Mouse (Mus musculus): ENCODE data around the gene Ehbp1.

Ehbp1 gene

DNA sequence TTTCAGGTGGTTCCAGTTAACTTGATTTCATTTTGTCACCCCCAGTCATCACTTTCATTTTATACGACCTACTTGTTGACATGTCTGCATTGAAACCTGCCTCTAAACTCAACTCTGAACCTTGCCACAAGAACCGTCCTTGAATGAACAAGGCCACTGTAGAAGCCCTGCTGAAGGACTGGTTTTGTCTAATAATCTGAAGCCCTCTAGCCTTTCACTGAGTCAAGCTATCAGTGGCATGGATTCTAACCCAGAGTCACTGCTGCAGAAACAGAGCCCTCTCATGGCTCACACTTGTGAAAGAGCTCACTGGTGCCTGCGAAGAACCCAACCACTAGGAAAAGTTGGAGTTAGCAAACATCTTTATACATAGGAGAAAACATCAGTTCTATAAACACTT is 142.2 kb downstream of the Ehbp1 start:
- in situ Hi-C loops (cut with MboI, MseI), result no loop called here

DNA sequence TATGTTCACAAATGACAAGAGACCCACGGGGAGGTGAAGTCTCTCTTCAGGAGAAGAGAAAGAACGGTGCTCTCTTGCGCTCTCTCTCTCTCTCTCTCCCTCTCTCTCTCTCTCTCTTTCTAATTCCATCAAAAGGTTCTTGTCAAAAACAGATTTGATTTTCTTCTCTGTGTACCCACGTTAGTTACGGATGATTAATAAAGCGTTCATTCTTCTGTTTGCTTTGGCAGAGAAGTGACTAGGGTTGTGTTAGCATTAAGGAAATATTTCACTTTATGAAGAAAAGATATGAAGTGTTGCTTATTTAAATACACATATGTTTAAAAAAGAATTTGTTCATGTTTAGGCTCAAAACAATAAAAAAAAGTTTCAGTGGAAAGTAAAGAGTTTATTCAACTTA is 143.7 kb downstream of the Ehbp1 start:
- in situ Hi-C loops (cut with MboI, MseI), result no loop called here

DNA sequence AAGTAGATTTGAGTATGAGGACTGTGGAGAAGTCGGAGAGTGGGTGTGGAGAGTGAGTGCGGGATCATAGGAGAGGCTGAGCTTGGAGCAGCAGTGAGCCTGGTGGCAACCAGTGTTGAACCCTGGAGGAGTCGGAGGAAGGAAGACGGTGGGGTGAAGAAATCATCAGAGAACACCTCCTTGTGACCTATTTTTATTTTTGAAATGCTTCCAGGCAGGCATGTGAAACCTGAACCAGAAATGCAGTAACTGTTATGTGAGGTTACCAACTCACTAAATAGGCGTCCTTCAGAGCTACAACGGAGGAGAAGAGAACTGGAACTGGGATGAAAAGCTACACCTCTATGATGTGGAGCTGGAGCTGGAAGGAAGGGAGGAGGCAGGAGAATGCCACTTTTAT is 144.2 kb downstream of the Ehbp1 start:
- in situ Hi-C loops (cut with MboI, MseI), result no loop called here

DNA sequence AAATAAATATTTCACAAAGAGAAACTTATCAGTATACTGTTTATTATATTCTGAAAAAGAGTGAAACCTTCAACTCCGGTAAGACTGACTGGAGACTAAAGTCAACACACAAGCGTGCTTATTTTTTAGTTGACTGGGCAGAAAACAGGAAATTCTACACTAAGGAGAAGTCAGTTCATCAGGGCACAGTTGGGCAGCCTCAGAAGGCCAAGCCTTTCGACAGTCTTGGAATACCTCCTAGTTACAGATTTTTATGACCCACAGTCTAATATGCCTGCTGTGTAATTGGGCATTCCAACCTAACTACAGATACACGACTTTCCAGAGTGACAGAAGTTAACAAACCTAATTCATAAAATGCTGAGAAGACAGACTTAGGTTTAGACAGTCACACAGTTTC is 145.3 kb downstream of the Ehbp1 start:
- in situ Hi-C loops (cut with MboI, MseI), result no loop called here

DNA sequence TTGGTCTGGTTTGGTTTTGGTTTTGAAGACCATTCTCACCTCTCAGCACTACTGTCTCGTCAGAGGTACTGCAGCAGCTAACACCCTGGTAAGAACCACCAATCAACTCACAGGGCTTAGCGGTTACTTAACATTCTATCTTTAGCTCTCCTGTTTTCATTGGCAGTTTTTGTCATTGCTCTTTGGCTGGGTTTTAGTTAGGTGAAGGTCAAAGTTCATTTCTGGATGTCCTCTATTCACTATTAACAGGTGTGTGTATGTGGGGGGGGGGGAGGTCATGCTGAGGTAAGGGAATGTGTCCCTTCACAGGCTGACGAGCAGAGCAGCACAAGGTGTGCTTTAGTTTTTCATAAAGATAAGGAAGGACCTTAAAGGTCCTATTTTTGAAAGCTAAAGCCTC is 147.5 kb downstream of the Ehbp1 start:
- in situ Hi-C loops (cut with MboI, MseI), result no loop called here

DNA sequence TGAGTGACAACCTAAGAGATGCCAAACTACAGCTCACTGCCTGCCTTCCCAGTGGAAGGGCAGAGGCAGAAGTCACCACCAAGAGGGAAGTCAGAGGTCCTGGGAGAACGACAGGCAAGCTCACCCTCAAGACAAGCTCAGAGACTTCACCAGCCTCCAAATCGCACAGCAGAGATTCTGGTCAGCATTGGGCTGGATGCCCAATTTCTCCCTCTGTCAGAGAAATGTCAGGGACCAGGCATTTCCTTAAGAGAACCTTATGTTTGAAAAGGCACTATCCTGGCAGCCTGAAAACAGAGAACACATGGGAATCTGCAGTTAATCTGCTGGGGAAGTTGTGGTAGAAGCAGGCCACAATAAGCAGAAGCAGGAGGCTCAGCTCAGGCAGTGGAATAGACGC is 151.5 kb downstream of the Ehbp1 start:
- in situ Hi-C loops (cut with MboI, MseI), result no loop called here

DNA sequence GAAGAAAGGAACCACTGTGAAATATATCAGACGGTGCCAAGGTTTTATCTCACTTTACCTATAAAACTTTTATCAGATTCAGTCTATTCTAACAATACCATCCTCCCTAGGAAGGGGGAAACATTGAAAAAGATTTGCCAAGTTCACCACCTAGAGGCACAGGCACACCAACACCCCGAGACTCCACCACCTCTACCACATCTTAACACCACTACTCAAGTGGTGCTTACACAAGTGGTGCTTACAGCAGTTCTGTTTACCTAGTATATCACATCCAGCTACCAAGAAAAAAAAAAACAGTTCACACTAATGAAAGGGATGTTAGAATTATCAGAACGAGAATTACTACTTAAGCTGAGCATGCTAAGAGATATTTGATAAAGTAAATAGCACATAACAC is 152.1 kb downstream of the Ehbp1 start:
- in situ Hi-C loops (cut with MboI, MseI), result no loop called here

DNA sequence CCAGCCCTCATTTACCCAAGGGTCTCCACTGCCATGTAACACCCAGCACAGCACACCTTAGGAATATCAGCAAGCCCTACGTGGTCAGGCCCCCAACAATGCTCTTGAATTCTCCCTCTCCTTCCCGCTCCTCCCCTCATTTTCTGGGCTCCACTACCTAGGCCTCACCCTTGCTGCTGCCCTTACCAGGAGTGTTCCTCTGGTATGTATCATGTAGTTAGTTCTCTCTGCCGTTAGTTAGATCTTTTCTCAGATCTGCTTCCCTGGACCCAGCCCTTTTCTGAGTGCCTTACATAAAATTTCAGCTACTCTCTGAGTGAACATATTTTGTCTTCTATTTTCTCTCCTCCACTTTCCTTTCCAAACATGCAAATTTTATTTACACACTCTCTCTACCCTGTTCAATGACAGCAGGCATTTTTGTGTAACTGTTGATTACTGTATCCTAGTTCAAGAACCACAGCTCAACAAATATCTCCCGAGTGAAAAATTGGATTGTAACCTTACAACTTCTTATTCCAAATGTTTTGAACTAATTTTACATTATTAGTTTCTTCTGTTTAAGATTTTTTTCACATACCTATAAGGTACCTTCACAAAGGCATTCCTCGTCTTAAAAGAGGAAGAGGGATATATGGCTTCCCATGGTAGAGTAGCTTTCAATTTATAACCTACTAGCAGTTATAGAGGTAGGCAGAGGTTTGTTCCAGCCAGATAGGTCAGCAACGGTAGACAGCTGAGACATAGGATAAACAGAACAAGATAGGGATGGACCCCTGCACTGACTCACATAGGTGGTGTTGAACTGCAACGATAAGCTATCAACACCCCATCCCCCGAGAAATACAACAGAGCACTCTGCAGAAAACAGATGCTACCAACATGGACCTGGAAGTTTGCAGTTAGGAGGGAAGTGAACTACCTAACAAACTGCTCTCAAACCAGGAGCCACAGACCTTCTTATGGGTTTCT is 160.3 kb downstream of the Ehbp1 start:
- in situ Hi-C loops (cut with MboI, MseI), result no loop called here

DNA sequence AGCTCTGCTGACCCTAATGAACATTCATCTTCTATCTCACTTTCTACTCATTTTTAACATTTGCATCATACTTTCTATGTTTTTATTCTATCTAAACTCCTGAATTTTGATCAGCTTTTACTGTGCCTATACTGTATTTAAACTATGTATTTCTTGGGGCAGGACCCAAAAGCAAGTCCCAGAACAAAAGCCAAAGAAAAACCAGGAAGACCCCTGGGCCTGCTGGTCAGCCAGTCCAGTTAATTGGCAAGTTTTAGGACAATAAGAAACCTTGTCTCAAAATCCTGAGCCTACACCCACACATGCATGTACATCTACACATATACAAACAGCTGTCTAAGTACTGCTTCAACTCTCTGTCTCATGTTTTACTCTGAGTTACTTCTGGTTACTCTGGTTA is 161.9 kb downstream of the Ehbp1 start:
- in situ Hi-C loops (cut with MboI, MseI), result no loop called here

DNA sequence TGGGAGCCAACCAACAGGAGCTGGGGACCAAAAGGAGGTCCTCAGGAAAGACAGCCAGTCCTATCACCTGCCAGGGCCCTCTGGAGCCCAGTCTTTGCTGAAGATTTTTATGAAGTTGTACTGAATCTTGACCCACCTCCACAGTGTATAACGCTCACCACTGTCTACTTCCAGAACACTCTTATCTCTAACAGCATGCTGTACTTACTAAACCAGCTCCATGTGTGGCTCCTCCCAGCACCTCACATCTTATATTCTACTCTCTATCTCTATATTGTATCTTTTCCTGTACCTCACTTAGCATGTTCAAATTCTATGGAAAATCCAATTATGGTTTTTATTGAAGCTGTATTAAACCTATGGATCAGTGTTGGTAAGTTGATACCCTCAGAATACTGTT is 163.5 kb downstream of the Ehbp1 start:
- in situ Hi-C loops (cut with MboI, MseI), result no loop called here

DNA sequence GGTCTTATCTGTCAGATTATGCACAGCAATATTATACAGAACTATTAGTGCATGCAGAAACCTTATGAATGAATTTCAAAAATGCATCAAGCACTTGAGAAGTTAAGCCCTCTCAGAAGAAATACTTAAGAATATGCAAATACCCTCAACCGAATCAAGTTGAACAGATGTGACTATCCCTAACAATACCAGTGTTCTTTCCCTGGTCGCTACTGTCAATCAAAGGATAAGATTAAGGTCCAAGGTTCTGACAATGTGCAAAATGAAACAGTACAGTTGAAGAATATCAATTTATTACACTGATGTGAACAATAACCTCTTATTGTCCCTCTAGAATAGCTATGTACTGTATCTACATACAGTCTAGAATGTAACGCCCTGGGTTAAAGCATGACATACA is 167.8 kb downstream of the Ehbp1 start:
- in situ Hi-C loops (cut with MboI, MseI), result loop anchor here in 1 of 2 experiments (25.0 kb wide), 1 partner anchor 1338 kb away; the partner anchor contains the start of gene 1700093K21Rik

DNA sequence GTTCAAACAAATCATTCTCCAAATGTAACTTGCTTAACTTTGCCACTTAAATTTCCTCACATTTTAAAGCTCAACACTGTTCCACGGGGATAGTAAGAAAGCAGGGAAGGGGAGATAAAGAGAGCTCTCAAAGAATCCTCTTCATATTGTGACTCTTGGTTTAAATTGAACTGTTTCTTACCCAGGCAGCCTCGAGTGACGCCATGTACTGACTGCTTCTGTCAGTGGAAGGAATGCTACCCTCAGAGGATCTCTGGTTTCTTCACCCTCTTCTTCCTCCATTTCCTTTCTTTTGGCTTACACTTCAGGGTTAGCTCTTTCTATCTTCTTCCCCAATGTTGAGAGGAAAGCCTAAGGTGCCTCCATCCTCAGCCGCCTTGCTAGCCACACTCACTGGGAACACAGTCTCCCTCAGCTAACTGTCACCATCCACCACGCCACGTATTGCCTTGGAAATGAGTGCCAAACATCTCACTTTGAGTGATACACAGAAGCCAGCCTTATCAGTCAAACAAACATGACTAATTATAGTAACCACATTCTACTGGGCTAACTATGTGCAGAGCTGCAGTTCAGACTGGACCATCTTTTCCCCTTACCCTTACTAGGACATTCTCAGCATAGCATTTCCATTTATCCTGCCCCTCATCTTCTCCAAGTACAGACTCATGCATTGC is 171.0 kb downstream of the Ehbp1 start:
- in situ Hi-C loops (cut with MboI, MseI), result loop anchor here in 1 of 2 experiments (25.0 kb wide), 1 partner anchor 1341 kb away; the partner anchor contains the start of gene 1700093K21Rik

DNA sequence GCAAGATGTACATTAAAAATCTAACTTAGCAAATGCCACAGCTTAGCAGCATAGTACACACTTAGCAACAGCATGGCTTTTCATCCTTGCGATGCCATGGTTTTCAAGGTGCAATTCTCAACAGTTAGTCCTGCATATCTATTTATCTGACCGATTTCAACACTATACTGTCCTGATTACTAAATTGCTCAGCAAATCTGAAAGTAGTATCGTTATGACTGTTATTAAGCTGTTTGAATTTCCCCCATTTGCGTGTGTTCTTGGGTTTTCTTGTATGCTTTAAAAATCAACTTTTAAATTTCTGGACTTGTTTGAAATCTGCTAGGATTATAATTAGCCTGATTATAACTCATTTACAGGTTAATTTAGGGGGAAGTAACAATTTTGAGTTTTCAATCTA is 184.2 kb downstream of the Ehbp1 start:
- in situ Hi-C loops (cut with MboI, MseI), result loop anchor here in 1 of 2 experiments (25.0 kb wide), 1 partner anchor 1354 kb away; the partner anchor contains the start of gene 1700093K21Rik

DNA sequence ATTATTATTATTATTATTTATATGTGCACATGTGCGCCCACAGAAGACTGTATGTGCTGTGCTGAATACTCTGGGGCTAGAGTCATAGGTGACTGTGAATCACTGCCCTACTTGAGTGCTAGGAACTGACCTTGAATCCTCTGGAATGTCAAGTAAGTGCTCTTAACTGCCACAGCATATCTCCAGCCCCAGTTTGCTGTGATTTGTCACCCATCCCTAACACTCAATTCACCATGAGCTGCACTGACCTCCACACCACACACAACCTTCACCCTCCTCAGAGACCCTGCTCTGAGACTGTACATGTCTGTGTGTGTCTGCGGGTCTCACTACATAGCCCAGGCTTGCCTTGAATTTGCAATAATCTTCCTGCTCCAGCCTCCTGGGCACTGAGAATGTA is 185.9 kb downstream of the Ehbp1 start:
- in situ Hi-C loops (cut with MboI, MseI), result loop anchor here in 1 of 2 experiments (25.0 kb wide), 1 partner anchor 1356 kb away; the partner anchor contains the start of gene 1700093K21Rik

DNA sequence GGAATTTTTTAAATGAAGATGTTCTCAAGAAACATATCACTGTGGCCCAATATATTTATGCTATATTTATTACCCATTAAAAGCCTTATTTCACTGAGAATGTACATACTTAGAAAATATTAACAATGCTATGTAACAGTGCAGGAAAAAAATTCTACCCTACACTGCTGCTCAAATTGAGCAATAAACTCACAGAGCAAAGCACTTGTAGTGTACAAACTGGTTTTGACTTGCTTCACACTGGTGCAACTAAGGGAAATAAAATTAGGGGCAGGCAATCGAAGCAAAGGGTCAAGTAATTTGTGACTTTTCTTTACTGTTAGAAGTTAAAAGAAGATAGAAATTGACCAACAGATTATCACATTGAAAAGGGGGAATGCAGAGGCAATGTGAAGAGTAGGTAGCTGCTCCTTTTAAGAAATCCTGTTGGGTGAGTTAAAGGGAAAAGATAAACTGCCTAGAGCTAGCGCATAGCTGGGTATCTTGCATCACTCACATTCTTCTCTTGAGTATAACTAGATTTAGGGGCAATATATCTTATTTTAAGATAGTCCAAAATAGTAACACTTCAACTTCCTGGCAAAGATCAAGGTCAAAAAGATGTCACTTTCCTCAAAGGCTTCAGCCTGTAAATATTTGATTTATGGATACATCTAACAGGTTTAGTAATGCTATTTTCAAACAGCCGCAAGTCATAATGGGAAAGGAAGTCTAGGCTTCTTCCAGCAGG is 186.6 kb downstream of the Ehbp1 start:
- in situ Hi-C loops (cut with MboI, MseI), result loop anchor here in 1 of 2 experiments (25.0 kb wide), 1 partner anchor 1357 kb away; the partner anchor contains the start of gene 1700093K21Rik

DNA sequence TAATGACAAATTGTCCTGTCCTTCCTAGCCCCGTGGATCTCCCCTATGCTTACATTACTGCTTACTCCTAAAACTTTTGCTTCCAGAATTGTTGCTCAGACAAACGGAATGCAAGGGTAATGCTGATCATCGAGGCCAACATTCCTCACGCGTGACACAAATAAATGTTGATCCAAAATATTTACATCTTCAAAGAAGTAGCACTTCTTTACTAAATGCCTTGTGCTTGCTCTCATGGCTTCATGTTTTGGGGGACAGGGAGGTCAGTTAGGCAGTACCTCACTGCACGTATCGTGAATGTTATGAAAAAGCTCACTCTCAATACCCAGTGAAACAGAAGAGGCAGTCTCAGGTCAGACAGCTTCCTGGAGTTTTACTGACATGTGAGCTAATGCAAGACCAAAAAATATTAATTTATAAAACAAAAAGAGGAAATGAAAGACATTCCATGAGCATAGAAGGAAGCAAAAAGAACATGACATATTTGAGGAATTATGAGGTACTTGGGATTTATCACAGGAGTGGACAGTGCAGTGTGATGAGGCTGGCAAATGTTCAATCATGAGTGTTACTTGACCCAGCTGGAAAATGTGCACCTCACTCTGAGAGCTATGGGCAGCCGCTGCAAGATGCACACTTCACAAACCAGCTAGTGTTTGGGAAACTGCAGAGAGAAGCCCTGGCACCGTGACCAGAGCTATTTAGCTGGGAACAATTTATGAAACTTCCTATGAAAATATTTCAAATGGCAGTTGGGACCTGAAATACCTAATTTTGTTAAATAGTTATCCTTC is 187.4 kb downstream of the Ehbp1 start:
- in situ Hi-C loops (cut with MboI, MseI), result loop anchor here in 1 of 2 experiments (25.0 kb wide), 1 partner anchor 1358 kb away; the partner anchor contains the start of gene 1700093K21Rik

DNA sequence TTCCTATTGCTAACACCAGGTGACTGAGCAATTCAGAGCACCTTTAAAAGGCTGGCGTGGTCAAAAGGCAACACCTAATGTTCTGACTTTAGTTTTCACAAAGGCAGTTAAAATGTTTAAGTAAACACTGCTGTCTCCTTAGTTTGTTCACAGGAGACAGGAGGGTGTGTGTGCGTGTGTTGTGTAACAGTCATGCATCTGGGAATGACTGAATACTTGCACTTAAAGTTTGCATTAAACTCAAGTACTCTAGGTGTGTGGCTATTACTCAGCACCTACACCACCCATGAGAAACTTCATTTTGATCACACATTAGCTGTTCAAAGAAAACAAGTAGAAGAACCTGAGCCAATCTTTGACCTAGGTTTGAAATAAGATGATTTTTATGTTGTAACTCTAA is 201.4 kb downstream of the Ehbp1 start:
- in situ Hi-C loops (cut with MboI, MseI), result no loop called here

DNA sequence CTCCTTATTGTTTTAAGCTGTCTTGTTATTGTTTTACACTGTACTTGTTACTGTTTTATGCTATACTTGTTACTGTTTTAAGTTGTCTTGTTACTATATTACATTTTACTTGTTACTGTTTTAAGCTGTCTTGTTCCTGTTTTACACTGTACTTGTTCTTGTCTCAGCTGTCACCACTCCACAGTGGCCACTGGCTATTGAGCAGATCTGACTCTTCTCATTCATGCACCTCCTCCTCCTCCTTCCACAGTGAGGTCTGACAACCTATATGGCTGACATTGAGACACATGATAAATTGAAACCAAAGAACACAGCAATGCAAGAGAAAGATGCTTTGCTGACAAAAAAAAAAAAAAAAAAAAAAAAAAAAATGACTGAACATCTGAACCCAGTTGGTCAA is 203.6 kb downstream of the Ehbp1 start:
- in situ Hi-C loops (cut with MboI, MseI), result no loop called here

DNA sequence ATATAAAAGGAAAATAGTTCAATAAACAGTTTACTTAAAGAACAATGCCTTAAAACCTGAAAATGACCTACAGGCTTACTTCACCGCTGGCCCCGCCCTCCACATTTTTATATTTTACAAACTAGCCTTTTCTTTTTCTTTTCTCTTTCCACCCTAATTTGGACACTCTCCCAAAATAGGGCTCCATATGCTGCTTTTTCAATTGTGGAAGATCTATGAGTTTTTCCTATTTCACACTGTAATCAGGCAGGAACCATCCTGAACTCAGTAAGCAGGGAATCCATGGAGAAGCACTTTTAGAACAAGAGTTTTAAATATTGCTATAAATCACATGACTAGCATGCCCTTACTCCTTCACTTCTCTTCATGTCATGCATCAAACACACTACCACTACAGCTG is 216.9 kb downstream of the Ehbp1 start:
- in situ Hi-C loops (cut with MboI, MseI), result no loop called here

DNA sequence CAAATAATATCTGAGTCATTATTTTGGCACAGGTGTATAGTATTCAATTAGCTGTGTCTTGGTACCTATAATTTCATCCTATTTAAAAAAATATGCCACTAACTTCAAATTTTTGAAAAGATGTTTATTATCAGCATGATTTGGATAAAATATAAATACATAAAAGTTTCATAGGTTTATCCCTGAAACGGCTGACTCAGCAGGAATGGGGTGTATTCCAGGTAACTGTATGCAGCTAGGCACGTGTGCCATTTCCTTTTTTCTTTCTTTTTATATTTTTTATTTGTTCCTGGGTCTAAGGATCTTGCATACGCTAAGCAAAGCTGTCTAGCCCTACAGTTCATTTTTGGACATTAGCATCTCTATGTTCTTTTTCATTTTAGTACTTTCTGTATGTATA is 223.2 kb downstream of the Ehbp1 start:
- in situ Hi-C loops (cut with MboI, MseI), result no loop called here

DNA sequence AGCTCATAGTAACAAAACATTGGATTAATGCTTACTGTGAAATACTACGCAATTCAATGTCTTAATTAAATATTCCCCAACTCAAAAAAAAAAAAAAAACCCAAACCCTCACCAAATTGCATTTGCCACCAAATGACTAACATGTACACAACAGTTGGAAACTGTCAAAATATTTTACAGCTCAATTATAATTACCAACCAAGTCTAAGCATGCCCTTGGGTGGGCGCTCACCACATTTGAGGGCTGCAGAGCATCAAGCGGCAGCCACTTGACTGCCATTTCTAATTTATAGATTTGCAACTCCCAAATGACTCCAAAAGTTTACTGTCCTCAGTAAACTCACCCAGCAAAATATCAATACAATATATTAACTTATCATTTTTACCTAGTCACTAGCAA is 229.9 kb downstream of the Ehbp1 start:
- in situ Hi-C loops (cut with MboI, MseI), result no loop called here

All from T-helper 17 cell (primary cell).